Mouse (Mus musculus) hindbrain, embryonic 15.5 days (tissue): ENCODE measurements around the gene Eepd1. TPM values are rescaled to one million over a fixed set of nuclear protein-coding genes. Genes with fewer than 3 reads are reported as not detected.

Source experiments
- ATAC-seq: fragments of 200-750 bp; cut with Nextera tagmentation; 2 replicates; pipeline ENCODE4 v1.8.0; 2017; ENCODE audit warnings: low read depth, moderate number of reproducible peaks, moderate TSS enrichment; ENCODE audit not compliant: low FRiP score
- H3K27ac ChIP-seq: fragments of 300-500 bp; sonication (generic); replicated peaks from 2 replicates; pipeline ENCODE4 v1.5.1; 2015; ENCODE audit warnings: mild to moderate bottlenecking, inconsistent platforms
- H3K27me3 ChIP-seq: fragments of 300-500 bp; sonication (generic); 2 replicates; pipeline ENCODE4 v1.6.1; 2015; ENCODE audit warnings: control low read depth, inconsistent platforms
- H3K36me3 ChIP-seq: fragments of 300-500 bp; sonication (generic); 2 replicates; pipeline ENCODE4 v1.6.1; 2015; ENCODE audit warnings: control low read depth, inconsistent platforms
- H3K4me1 ChIP-seq: fragments of 300-500 bp; sonication (generic); replicated peaks from 2 replicates; pipeline ENCODE4 v1.6.1; 2015; ENCODE audit warnings: control low read depth, inconsistent platforms
- H3K4me2 ChIP-seq: fragments of 300-500 bp; sonication (generic); 2 replicates; pipeline ENCODE4 v1.6.1; 2015; ENCODE audit warnings: moderate library complexity, mild to moderate bottlenecking, inconsistent platforms
- H3K4me3 ChIP-seq: fragments of 300-500 bp; sonication (generic); 2 replicates; pipeline ENCODE4 v1.5.1; 2015; ENCODE audit warnings: mild to moderate bottlenecking, inconsistent platforms
- H3K9ac ChIP-seq: fragments of 300-500 bp; sonication (generic); 2 replicates; pipeline ENCODE4 v1.6.1; 2015; ENCODE audit warnings: inconsistent platforms
- H3K9me3 ChIP-seq: fragments of 300-500 bp; sonication (generic); 2 replicates; pipeline ENCODE4 v1.6.1; 2016; ENCODE audit warnings: control low read depth, inconsistent platforms
- WGBS: fragments of 180-500 bp; shearing (Covaris S2); methylation state at CpG from one replicate; pipeline ENCODE4 v1.1.7; 2015; 5-methylcytosine and 5-hydroxymethylcytosine counted together
- polyA plus RNA-seq: library from polyadenylated mRNA; unstranded; fragments of >200 nt; fragmentation: Nextera tagmentation; extraction: Ambion mirVana; gene quantifications from 2 replicates; pipeline ENCODE4 v1.2.1, GENCODE M21; 2015

The Eepd1 gene
- polyA plus RNA-seq, 1 experiment from 2014 or later = 11.0 TPM

- peak; percentile 71; the same call in 1 of the 2 replicates for ATAC-seq
- no peak overlapping the region for H3K4me3 ChIP-seq
- no peaks in the 10 kb centered on the region for H3K27me3 ChIP-seq
- H3K9me3 ChIP-seq = no peaks in the 10 kb centered on the region
- H3K4me2 ChIP-seq = no peak overlapping the region
- H3K36me3 ChIP-seq = no peaks in the 10 kb centered on the region
- no peak overlapping the region for H3K9ac ChIP-seq
- 66% methylated on average over 4 of the region's 4 CpGs for WGBS
- H3K4me1 ChIP-seq = no peaks in the 10 kb centered on the region; the same call in 1 of the 2 replicates
- H3K27ac ChIP-seq = no peak overlapping the region
Observed at GRCm38 (mm10) chr9:25592355-25592955, 111.1 kb downstream of the Eepd1 start.

- no peak overlapping the region for H3K4me3 ChIP-seq
- no peaks in the 10 kb centered on the region for H3K36me3 ChIP-seq
- H3K4me2 ChIP-seq = no peak overlapping the region
- ATAC-seq = no peak
- H3K27ac ChIP-seq = no peak overlapping the region
- no peaks in the 10 kb centered on the region for H3K27me3 ChIP-seq
- no peaks in the 10 kb centered on the region for H3K4me1 ChIP-seq
- H3K9ac ChIP-seq = no peak overlapping the region
- no peaks in the 10 kb centered on the region for H3K9me3 ChIP-seq
- 79% methylated on average over 2 of the region's 2 CpGs for WGBS
Observed at GRCm38 (mm10) chr9:25624744-25625143, 143.4 kb downstream of the Eepd1 start.

DNA sequence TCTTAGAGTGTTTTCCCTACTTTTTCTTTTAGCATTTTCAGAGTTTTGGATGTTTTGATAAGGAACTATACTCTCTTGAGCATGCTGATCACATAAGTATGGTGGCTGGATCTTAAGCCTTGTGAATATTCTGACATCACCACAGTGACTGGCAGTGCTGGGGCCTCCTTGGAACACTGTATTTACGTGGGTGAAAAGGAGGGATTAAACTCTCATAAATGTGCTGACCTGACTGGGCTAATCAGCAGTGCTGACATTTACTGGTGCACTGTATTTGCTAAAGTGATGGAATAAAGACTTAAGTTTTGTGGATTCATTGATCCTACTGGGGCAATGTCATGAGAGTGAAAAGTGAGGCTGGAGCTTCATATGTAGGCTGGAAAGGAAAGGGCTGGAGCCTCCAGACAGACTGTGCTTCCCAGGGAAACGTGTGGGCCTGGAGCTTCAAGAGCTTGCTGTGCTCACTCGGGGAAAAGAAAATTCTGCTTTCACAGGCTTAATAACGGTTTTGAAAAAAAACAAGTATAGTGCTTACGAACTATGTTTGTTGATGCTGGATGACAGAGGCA lies 148.3 kb downstream of the Eepd1 start:
- 71% methylated on average over 5 of the region's 5 CpGs for WGBS
- no peak for ATAC-seq
- Histone ChIP-seq H3K4me1 (no peaks in the 10 kb centered on the region), H3K27me3 (no peaks in the 10 kb centered on the region), H3K9ac (no peak overlapping the region), H3K4me3 (no peak overlapping the region), H3K27ac (no peak overlapping the region), H3K4me2 (no peak overlapping the region), H3K36me3 (no peaks in the 10 kb centered on the region), H3K9me3 (no peaks in the 10 kb centered on the region)

Other genes with a start within 250 kb of the Eepd1 start
- 240 and 244 TPM in 2 replicates for gene Sept7, start 229.1 kb upstream of the Eepd1 start, polyA plus RNA-seq